Mouse (Mus musculus) liver, embryonic 14.5 days (tissue): ENCODE measurements around the gene Agmo. TPM values are rescaled to one million over a fixed set of nuclear protein-coding genes. Genes with fewer than 3 reads are reported as not detected.

Experiments
- ATAC-seq: fragments of 200-750 bp; cut with Nextera tagmentation; 2 replicates; pipeline ENCODE4 v1.8.0; 2017; ENCODE audit warnings: moderate number of reproducible peaks, mild to moderate bottlenecking, moderate library complexity; ENCODE audit not compliant: insufficient read depth
- DNase-seq, 3 experiments: peaks; one replicate each; pipeline ENCODE4 v3.0.0-alpha.2; 2012 to 2013; ENCODE audit warnings: low read depth in 3 of 3, low spot score in 3 of 3
- H3K27ac ChIP-seq: fragments of 300-500 bp; sonication (generic); 2 replicates; pipeline ENCODE4 v1.5.1; 2014; ENCODE audit warnings: moderate library complexity, mild to moderate bottlenecking, control low read depth, inconsistent platforms
- H3K27me3 ChIP-seq: fragments of 300-500 bp; sonication (generic); 2 replicates; pipeline ENCODE4 v1.6.1; 2014; ENCODE audit warnings: mild to moderate bottlenecking, low read length, moderate library complexity; ENCODE audit not compliant: control insufficient read depth, insufficient read depth
- H3K36me3 ChIP-seq: fragments of 300-500 bp; sonication (generic); replicated peaks from 2 replicates; pipeline ENCODE4 v1.6.1; 2014; ENCODE audit warnings: low read depth; ENCODE audit not compliant: control insufficient read depth, insufficient read depth
- H3K4me1 ChIP-seq, 2 experiments: fragments of 200-500 bp in 1 of 2; fragments of 300-500 bp in 1 of 2; sonication (generic) in 1 of 2; replicated peaks; 2 replicates each; pipeline ENCODE4 v1.6.1; 2012 to 2014; ENCODE audit warnings: antibody characterized with exemption in 1 of 2, inconsistent platforms in 1 of 2, low read length in 1 of 2; ENCODE audit not compliant: control insufficient read depth in 2 of 2, insufficient read depth in 2 of 2
- H3K4me2 ChIP-seq: fragments of 300-500 bp; sonication (generic); 2 replicates; pipeline ENCODE4 v1.6.1; 2014; ENCODE audit warnings: low read depth, mild to moderate bottlenecking, control low read depth, moderate library complexity
- H3K4me3 ChIP-seq, 2 experiments: fragments of 200-500 bp in 1 of 2; fragments of 300-500 bp in 1 of 2; sonication (generic) in 1 of 2; 2 replicates each; pipeline ENCODE4 v1.5.1; 2012 to 2014; ENCODE audit warnings: low read depth in 2 of 2, low read length in 2 of 2, mild to moderate bottlenecking in 2 of 2, control low read depth in 1 of 2, inconsistent platforms in 1 of 2, moderate library complexity in 1 of 2; ENCODE audit not compliant: insufficient read depth in 1 of 2
- H3K9ac ChIP-seq: fragments of 300-500 bp; sonication (generic); replicated peaks from 2 replicates; pipeline ENCODE4 v1.6.1; 2014; ENCODE audit warnings: mild to moderate bottlenecking, control low read depth, moderate library complexity
- H3K9me3 ChIP-seq: fragments of 300-500 bp; sonication (generic); 2 replicates; pipeline ENCODE4 v1.6.1; 2016; ENCODE audit warnings: low read length, mixed read lengths; ENCODE audit not compliant: control insufficient read depth
- CTCF ChIP-seq: IDR thresholded peaks from 2 replicates; pipeline ENCODE4 v1.5.1; 2016; ENCODE audit warnings: antibody characterized with exemption, low read depth, control low read depth
- EP300 ChIP-seq: IDR thresholded peaks from 2 replicates; pipeline ENCODE4 v1.6.1; 2016; ENCODE audit warnings: antibody characterized with exemption, low read depth
- WGBS: fragments of 180-500 bp; shearing (Covaris S2); extraction: QIAGEN DNeasy Blood & Tissue Kit; methylation state at CpG from one replicate; pipeline ENCODE4 v1.1.7; 2014; ENCODE audit not compliant: insufficient replicate concordance; 5-methylcytosine and 5-hydroxymethylcytosine counted together
- polyA plus RNA-seq, 2 experiments: library from polyadenylated mRNA; depleted of rRNA in 1 of 2; stranded (reverse) in 1 of 2; unstranded in 1 of 2; fragments of >200 nt; fragmentation: Nextera tagmentation in 1 of 2; extraction: Ambion mirVana in 1 of 2; gene quantifications; 2 replicates each; pipeline versions ENCODE4 v1.2.1 to v1.2.3; 2012 to 2014

Agmo gene
- polyA plus RNA-seq, 2 experiments, result 4.6 to 13.9 TPM

GRCm38 (mm10) chr12:37612837-37613236, 371.4 kb downstream of the Agmo start:
- H3K9ac ChIP-seq, result no peak overlapping the region
- H3K36me3 ChIP-seq, result no peaks in the 10 kb centered on the region
- no peaks in the 10 kb centered on the region for H3K27me3 ChIP-seq
- no peak overlapping the region for H3K4me3 ChIP-seq
- 70% methylated on average over 4 of the region's 4 CpGs for WGBS
- no peak for TF ChIP-seq EP300
- no peak for TF ChIP-seq CTCF
- H3K9me3 ChIP-seq, result no peaks in the 10 kb centered on the region
- no peak for ATAC-seq
- no peak overlapping the region for H3K27ac ChIP-seq
- H3K4me2 ChIP-seq, result no peak overlapping the region
- DNase-seq, result no peak
- H3K4me1 ChIP-seq, result no peaks in the 10 kb centered on the region

DNA sequence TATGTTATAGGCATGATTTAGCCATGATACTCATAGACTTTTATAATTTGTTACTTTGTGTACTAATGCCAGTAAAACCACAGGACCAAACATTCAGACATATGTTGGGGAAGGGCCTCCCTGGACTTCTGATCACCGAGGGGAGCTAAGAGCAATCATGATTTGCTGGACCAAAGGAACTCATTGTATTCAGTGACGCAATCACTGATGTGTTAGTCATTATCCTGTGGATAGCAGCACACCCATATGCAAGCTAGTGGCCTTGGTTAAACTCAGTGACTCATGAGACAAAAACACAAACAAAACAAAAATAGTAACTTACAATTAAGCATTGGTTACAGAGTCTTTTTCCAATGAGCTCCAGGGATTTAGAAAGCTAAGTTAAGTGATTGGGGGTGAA, 373.3 kb downstream of the Agmo start:
- no peak for ATAC-seq
- no peaks in the 10 kb centered on the region for H3K27me3 ChIP-seq

GRCm38 (mm10) chr12:37624078-37624477, 382.6 kb downstream of the Agmo start:
- DNase-seq, result no peak
- Histone ChIP-seq H3K4me3 (no peak overlapping the region), H3K36me3 (no peaks in the 10 kb centered on the region), H3K27me3 (no peaks in the 10 kb centered on the region), H3K9ac (no peak overlapping the region), H3K27ac (no peak overlapping the region), H3K4me2 (no peak overlapping the region), H3K4me1 (no peaks in the 10 kb centered on the region), H3K9me3 (no peaks in the 10 kb centered on the region)
- ATAC-seq, result no peak
- TF ChIP-seq CTCF (no peak), EP300 (no peak)

More for the DNA sequence above, 373.3 kb downstream of the Agmo start:
- WGBS, result 66% methylated on average over 2 of the region's 2 CpGs
- no peaks in the 10 kb centered on the region for H3K4me1 ChIP-seq
- H3K9me3 ChIP-seq, result no peaks in the 10 kb centered on the region
- TF ChIP-seq EP300, result no peak
- no peak for TF ChIP-seq CTCF
- no peak for DNase-seq
- no peak overlapping the region for H3K27ac ChIP-seq
- no peak overlapping the region for H3K9ac ChIP-seq
- H3K36me3 ChIP-seq, result no peaks in the 10 kb centered on the region
- H3K4me2 ChIP-seq, result no peak overlapping the region
- no peak overlapping the region for H3K4me3 ChIP-seq

Other genes with a start within 250 kb of the Agmo start
- 0.11 and 0.12 TPM in 2 replicates for gene Meox2, start 133.1 kb upstream of the Agmo start, polyA plus RNA-seq (2012; rRNA removed)
- gene Meox2, start 133.1 kb upstream of the Agmo start, polyA plus RNA-seq (2014; fragmentation: Nextera tagmentation; extraction: Ambion mirVana), result 0.05 and 0.09 TPM in 2 replicates